Mouse (Mus musculus) kidney, adult 2 months (tissue): ENCODE data around the gene Srf.

ENCODE experiments used
- CTCF ChIP-seq: fragments of 200-500 bp; conservative IDR thresholded peaks from 2 replicates; pipeline ENCODE4 v1.5.1; 2011; ENCODE audit warnings: low read depth, mild to moderate bottlenecking, control low read depth, low read length, moderate library complexity, mixed read lengths; ENCODE audit not compliant: insufficient read depth, insufficient read length
- POLR2A ChIP-seq: fragments of 200-500 bp; IDR thresholded peaks from one replicate; pipeline ENCODE4 v1.6.1; 2011; ENCODE audit warnings: low read depth, low read length, control low read depth

GRCm38 (mm10) chr17:46593124-46593523, 37.1 kb upstream of the Srf start:
- no peak for TF ChIP-seq CTCF
- no peak for TF ChIP-seq POLR2A
